Mouse (Mus musculus) layer of hippocampus, postnatal 10 days (tissue): ENCODE results near the gene Klhl7. TPM values are rescaled to one million over a fixed set of nuclear protein-coding genes. Genes with fewer than 3 reads are reported as not detected.

ENCODE experiments used
- DNase-seq, 2 experiments: peaks; one replicate each; pipeline ENCODE4 v3.0.0; 2021; ENCODE audit warnings: low spot score in 2 of 2
- total RNA-seq, 2 experiments: library from RNA; stranded (reverse); gene quantifications; 2 replicates each; pipeline ENCODE4 v1.2.3; 2021

Gene Klhl7
- total RNA-seq, 2 experiments from 2014 or later: 128 to 135 TPM

DNA sequence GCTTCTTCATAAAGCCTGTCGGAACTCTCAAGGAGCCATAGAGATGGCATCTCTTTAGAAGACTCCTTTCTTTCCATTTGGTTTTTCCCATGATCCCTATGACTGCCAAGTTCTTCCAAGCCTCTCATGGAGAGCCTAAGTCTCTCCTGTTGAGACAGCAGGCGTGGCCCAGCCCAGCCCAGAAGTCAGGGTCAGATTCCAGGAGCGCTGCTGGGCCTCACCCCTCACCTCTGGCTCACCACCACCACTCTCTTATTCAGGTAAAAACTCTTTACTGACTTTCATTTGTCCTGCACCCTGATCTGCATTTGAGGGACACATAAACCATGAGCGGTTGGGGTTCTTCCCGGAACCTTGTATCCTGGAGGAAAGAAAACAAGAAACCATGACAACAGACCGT lies 69.5 kb downstream of the Klhl7 start:
- DNase-seq: no peak

DNA sequence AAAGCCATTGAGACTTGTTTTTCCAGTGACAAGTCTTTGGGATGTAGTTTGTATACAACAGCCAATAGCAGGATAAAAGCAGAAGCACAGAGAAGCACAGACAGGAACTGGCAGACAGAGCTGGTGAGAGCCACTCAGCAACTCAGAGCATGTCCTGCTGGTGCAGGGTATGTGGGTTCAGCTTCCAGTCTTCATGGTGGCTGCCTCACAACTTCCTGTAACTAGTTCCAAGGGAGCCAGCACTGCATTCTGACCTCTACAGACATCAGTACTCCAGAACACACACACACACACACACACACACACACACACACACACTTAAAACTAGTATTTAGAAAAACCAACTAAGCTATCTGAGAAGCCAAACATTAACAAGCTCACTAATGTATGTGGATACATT lies 71.7 kb downstream of the Klhl7 start:
- DNase-seq: peak in 1 of 2 experiments; percentile 20

DNA sequence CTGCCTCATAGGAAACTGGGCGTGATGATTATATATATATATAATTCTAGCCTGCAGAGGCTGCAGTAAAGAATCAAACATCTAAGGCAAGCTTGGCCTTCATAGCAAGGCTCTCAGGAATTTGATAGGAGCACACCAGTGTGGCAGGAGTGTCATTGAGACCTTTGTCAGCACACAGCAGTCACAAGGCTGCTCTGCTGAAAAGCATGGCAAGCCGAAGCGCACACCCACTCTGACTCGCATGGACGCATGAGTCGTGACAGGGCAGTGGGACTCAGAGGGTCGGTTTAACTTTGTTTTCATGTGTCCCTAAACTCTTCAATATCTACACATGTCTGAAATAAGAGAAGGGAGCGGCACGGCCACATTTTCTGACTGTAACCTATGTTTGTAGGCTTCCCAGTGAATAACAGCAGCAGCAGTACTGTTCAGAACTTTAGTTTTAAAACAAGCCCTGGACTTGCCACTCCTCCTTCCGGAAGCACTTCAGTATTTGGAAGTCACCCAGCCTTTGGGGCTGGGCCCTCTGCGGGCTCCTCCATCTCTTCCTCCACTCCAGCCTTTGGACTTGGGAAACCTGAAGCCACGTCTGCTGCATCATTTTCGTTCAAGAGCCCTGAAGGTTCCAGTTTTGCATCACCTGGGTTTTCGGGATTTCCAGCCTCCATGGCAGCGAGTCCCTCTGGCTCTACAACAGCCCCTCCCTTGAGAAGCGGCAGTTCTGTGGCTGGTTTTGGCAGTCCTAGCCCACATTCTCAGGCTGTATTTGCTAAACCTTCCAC lies 81.3 kb downstream of the Klhl7 start:
- no peak for DNase-seq

DNA sequence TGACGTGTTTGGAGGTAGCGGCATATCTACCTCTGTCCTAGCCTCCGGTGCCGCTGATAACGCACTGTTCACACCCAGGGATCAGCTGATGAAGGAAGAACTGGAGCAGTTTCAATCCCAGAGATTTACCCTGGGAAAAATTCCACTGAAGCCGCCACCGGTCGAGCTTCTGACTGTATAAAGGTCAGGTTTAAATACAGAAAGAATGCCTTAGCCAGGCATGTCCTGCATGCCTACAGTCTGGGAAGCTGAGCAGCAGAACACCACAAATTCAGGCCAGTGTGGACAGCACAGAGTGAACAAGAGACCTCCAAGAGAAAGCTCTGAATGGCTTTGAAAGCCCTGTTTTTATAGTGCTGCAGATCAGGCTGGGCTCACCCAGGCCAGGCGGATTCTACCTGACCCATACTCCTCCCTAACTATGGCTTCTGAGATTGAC lies 81.9 kb downstream of the Klhl7 start:
- no peak for DNase-seq

DNA sequence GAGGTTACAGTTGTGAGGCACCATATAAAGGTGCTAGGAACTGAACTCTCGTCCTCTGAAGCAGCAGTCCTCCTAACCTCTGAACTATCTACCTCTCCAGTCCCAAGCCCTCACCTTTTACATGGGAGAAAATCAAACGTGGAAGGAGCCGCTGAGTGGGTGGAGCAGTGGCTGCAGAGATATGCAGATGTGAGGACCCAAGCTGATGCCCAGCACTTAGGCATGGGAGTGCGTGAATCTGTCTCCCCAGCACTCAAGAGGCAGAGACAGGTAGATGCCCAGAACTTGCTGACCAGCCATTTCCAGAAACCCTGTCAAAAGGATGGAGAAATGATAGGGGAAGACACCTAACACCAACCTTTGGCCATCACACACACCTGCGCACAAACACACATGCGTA lies 82.7 kb downstream of the Klhl7 start:
- DNase-seq: no peak

DNA sequence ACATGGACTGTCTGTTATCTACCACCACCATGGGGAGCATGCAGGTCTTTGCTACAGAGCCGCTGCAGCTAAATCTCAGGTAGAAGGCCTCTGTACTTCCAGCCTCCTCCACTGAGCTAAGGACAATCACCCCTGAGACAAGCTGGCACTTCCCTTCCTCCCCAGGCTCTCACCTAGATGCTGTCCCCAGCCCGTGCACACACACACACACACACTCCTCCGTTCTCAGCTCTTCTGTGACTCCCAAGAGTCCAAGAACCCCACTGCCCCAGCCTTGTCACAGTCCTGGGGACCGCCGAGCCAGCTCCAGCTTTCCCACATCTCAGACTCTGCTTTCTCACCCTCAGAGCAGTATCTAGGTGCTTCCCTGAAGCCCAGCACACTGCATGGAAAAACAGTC lies 83.6 kb downstream of the Klhl7 start:
- DNase-seq: no peak

DNA sequence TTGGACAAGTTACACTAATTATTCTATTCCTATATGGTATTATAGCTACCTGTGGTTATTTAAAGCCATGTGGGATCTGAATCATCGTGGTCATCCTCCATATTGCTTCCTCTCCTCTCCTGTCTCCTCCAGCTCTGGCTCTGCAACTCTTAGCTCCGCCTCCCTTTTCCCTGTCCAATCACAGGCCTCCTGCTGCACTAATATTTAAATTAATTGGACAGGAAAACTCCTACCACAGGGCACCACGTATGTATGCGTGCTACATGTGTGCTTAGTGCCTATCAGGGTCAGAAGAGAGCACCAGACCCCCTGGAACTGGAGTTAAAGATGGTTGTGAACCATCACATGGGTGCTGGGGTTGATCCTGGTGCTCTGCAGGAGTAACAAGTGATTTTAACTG lies 88.1 kb downstream of the Klhl7 start:
- no peak for DNase-seq

DNA sequence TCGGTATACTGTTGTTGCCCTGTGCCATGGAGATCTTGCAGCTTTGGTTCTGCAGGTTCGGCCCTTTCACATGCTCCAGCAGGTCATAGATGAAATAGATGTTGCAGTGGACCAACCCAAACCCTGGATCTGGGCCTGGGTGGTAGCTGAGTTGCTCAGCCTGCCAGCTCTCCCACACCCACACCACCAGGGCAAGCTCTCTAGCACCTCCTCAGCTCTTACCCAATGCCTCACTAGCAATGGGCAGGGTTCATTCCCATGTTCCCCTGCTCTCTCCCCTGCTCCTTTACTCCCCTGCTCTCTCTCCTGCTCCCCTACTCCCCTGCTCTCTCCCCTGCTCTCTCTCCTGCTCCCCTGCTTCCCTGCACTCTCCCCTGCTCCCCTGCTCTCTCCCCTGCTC lies 91.4 kb downstream of the Klhl7 start:
- no peak for DNase-seq

DNA sequence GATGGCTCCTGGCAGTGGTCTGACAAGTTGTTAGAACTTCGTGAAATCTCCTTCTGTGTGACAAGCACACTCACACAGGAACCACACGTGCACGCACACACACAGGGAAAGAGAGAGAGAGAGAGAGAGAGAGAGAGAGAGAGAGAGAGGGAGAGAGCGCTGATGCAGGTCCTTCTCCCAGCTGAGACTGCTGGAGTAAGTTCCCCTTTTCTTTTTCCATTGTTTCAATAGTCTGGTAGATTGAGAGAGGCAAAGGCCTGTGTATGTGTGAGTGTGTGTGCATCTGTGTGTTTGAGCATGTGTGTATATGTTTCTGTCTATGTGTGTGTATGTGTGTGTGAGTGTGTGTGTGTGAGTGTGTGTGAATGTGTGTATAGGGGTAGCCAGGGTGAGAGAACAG lies 100.6 kb downstream of the Klhl7 start:
- no peak for DNase-seq

DNA sequence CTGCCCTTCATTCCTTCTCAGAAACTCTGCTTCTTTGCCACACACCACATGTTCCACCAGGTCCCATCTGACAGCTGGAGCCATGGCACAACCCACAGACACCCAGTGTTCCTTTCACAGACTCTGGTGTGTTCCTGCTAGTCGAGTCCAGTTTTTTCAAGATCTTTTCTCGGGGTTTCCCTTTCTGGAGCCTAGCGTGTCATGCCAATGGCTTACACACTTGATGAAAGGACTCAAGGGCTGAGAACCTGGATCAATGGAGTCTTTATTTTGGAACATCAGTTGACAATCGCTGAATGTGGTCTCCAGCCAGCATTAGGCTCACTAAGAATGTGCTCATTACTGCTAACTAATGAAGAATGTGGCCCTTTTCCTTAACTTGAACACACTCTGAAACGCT lies 102.1 kb downstream of the Klhl7 start:
- DNase-seq: peak; percentile 30 to 52

DNA sequence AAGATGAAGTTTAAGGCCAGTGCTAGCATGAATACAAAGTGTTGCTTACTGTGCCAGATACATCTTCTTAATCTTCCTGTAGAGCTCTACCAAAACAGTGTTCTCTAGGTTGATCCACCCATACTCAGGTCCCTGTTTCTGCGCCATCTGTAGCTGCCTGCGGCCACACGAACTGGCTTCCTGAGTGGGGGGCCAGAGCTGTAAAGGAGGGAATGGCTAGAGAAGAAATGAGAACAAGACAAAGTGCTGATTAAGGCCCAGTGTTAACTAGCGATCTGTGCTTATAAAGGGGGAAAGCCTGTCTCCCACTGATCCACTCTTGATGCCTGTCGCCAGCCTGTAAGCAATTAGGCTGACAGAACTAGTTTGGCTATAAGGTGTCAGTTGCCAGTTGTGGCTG lies 102.9 kb downstream of the Klhl7 start:
- DNase-seq: no peak

DNA sequence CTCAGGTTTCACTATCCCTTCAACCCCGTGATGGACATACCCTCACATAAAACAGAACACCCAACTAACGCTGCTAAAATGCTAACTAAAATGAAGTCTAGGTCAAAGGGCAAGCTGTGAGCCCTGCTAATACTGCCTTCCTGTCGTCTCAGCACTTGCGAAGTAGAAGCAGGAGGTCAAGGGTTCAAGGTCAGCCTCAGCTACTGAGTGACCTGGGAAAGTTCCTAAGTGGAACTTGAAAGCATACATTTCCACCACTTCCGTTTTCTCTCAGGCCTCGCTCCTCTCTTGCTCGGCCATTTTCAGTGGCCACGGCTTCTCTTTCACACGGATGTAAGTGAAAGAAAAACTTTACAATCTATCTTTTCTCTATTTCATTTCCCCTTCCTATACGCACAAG lies 107.6 kb downstream of the Klhl7 start:
- no peak for DNase-seq

DNA sequence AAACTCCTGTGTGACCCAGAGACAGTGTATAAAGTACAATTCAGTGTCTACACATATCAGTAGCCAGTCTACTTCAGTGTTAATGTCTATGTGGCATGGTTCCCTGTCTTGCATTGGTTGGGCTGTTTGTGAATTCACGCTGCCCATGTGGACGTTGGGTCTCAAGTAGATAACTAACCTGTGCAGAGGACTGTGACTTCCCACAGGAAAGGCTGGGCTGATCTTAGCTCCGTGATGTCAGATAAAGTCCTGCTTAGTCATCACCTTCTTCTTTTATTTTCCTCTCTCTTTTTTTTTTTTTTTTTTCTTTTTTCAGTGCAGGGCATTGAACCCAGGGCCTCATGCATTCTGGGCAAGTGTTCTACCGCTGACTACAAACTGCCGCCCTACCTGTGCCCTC lies 108.1 kb downstream of the Klhl7 start:
- no peak for DNase-seq

Other genes starting within 250 kb of the Klhl7 start
- 10 to 100 TPM; 38.9 to 40.4 TPM for gene Fam126a, start 69.9 kb upstream of the Klhl7 start, total RNA-seq
- 10 to 100 TPM; 10.5 to 10.6 TPM for gene Nupl2, start 64.4 kb downstream of the Klhl7 start, total RNA-seq